Mouse (Mus musculus) retina, adult 2 months (tissue): ENCODE measurements around the gene Gramd1b.
A peak's percentile ranks its signal among the peaks of the same experiment; 100 is the strongest.

Experiments
- DNase-seq: peaks from one replicate; pipeline ENCODE4 v3.0.0-alpha.2; 2012; ENCODE audit warnings: low read depth, low spot score

The Gramd1b gene

GRCm38 (mm10) chr9:40336701-40337100 lies 194.5 kb downstream of the Gramd1b start:
- no peak for DNase-seq

GRCm38 (mm10) chr9:40334617-40335016 lies 196.6 kb downstream of the Gramd1b start:
- no peak for DNase-seq

GRCm38 (mm10) chr9:40333649-40334396 lies 197.4 kb downstream of the Gramd1b start:
- no peak for DNase-seq

- DNase-seq, result no peak
Measured at GRCm38 (mm10) chr9:40332731-40333648, 198.2 kb downstream of the Gramd1b start.

- DNase-seq, result no peak
Measured at GRCm38 (mm10) chr9:40332326-40332725, 198.9 kb downstream of the Gramd1b start.

GRCm38 (mm10) chr9:40331411-40332286 lies 199.5 kb downstream of the Gramd1b start:
- DNase-seq, result no peak

- peak; percentile 75 for DNase-seq
Measured at GRCm38 (mm10) chr9:40330609-40331382, 200.4 kb downstream of the Gramd1b start.

GRCm38 (mm10) chr9:40326260-40326915 lies 204.8 kb downstream of the Gramd1b start:
- no peak for DNase-seq

GRCm38 (mm10) chr9:40324826-40325225 lies 206.4 kb downstream of the Gramd1b start:
- no peak for DNase-seq

GRCm38 (mm10) chr9:40324232-40324792 lies 206.9 kb downstream of the Gramd1b start:
- no peak for DNase-seq

GRCm38 (mm10) chr9:40323773-40324172 lies 207.4 kb downstream of the Gramd1b start:
- DNase-seq, result no peak

GRCm38 (mm10) chr9:40323171-40323570 lies 208.0 kb downstream of the Gramd1b start:
- no peak for DNase-seq

GRCm38 (mm10) chr9:40322372-40322771 lies 208.8 kb downstream of the Gramd1b start:
- DNase-seq, result no peak

GRCm38 (mm10) chr9:40321668-40322003 lies 209.5 kb downstream of the Gramd1b start:
- DNase-seq, result no peak

GRCm38 (mm10) chr9:40320879-40321667 lies 210.1 kb downstream of the Gramd1b start:
- DNase-seq, result no peak

- no peak for DNase-seq
Measured at GRCm38 (mm10) chr9:40320405-40320804, 210.8 kb downstream of the Gramd1b start.

- no peak for DNase-seq
Measured at GRCm38 (mm10) chr9:40318771-40319170, 212.4 kb downstream of the Gramd1b start.

- no peak for DNase-seq
Measured at GRCm38 (mm10) chr9:40317735-40318134, 213.4 kb downstream of the Gramd1b start.
